Mouse (Mus musculus): ENCODE measurements around the gene Slc9a5.

Gene Slc9a5

DNA sequence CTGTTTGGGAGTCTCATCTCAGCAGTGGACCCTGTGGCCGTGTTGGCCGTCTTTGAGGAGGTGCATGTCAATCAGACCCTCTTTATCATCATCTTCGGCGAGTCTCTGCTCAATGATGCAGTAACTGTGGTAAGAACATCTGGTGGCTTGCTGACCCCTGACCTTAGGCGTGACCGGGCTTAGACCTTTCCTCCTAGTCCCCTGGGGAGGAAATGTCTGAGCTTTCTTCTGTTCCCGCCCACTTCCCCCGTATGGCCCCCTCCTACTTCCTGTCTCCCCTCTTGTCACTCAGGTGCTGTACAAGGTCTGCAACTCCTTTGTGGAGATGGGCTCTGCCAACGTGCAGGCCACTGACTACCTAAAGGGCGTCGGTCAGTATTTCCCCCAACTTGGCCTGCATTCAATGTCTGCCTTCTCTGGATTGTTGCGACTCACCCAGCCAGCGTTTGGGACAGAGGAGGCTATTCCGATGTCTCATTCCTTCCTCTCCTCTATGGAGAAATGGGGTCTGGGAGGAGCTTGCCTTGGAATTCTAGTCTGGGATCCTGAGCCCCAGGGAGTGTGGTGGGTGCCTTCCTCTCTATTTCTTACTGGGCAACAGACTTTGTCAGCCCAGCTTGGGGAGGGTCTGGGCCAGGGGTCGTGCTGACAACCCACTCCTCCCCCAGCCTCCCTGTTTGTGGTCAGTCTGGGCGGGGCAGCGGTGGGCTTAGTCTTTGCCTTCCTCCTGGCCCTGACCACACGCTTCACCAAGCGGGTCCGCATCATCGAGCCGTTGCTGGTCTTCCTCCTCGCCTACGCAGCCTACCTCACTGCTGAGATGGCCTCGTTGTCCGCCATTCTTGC is 6.8 kb downstream of the Slc9a5 start:
- DNase-seq, result peak; percentile 76

- DNase-seq, result no peak
These were observed 8.0 kb downstream of the Slc9a5 start for GRCm38 (mm10) chr8:105356681-105357080.

DNA sequence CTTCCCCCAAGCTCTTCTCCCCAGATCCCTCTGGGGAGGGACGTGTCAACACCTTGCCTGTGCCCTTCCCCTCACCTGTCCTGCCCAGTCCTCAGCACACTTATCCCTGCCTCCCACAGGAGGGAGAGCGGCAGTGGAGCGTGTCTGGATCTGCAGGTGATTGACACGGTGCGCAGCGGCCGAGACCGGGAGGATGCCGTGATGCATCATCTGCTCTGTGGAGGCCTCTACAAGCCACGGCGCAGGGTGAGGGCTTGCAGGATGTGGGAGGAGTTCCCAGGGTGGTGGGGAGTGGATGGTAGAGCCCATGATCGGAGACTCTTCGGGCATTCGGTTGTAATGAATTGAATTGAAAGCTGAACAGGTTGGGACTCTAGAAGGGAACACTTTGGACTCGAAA is 10.6 kb downstream of the Slc9a5 start:
- DNase-seq, result no peak

DNA sequence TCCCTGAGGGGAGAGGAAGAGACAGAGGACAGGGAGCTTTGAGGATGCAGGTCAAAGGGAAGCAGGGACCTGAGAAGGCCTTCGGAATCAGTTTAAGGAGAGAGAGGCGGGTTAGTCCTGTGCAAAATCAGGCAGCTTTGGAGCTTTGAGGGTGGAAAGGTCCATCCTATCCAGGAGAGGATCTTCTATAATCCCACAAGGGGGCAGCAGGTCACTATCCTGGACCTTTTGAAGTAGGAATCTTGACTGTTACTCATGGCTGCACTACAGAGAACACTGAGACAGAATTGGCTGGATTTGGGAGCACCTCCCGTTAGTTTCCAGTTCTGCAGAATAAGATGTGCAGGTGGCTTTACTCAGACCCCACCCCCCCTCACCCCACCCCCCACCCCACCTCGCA is 11.0 kb downstream of the Slc9a5 start:
- DNase-seq, result no peak

DNA sequence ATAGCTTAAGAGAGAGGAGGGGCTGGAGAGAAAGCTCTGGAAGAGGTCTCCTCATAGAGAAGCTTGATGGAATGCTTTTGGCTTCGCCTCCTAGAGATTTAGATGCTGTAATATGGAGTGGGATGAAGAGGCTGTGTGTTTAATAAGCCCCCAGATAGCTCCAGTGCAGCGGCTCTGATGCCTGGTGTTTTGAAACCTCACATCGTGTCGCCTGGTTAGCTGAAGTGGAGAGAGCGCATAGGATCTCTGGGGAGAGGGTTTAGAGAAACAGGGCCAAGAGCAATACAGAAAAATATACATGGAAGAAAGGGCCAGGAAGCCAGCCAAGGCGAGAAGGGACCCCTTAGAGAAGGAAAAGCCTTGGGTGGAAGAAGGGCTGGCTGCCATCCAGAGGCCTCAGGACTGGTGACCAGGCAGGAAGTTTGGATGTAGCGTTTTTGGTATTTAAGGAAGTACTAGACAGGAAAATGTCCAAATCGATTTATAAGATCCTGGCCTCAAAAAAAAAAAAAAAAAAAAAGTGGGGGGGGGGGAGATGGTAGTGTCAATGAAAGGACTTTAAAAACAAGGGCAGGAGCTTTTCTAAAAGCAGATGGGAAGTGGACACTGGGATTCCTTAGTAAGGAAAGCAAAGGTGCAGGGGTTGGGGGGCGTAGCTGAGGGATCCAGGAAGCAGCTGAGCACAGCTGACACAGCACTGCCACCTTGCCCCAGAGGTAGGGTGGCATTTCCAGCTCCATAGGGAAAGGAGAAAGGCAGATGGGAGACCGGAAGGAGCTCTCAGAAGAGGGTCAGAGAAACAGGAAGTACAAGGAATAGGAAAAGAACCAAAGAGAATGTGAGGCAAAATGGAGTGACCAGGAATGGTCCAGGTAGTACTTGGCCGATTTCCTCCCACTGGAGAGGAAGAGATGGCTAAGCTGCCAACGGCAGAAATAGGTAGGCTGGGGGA is 13.4 kb downstream of the Slc9a5 start:
- no peak for DNase-seq

DNA sequence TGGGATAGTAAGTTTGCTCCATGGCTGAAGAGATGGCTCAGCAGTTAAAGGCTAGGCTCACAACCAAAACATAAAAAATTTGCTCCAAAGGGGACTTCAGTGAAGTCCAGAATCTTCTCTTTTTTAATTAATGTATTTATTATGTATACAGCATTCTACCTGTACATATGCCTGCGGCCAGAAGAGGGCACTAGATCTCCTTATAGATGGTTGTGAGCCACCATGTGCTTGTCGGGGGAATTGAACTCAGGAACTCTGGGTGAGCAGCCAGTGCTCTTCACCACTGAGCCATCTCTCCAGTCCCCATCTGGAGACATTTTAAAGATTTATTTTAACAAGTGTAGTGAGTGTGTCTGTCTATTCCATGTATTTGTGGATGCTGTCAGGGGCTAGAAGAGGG is 18.5 kb downstream of the Slc9a5 start:
- peak; percentile 36 for DNase-seq

- no peak for DNase-seq
These were observed 23.8 kb downstream of the Slc9a5 start for GRCm38 (mm10) chr8:105372473-105372872.

DNA sequence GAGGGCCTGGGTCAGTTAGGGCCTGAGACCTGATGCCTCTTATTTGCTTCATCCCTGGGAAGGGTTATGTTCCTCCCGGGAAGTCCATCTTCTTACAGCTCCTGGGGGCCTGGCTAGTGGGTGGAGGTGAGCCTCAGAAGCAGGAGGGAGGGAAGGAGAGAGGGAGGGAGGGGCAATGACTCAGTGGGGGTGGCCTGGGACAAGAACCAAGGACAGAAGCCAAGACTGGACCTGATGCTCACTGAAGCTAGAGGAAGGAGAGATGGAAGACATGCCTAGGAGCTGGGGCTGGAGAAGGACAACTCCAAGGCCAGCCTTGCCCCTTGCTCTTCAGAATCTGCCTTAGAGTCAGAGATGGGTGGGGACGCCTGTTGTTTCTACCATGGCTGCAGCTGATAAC is 24.4 kb downstream of the Slc9a5 start, which contains the start of gene Plekhg4:
TSS of gene Plekhg4 (plus strand) at position 243 of the 400 bp plus-strand sequence.
- DNase-seq, result no peak

GRCm38 (mm10) chr8:105374513-105374966 is 25.9 kb downstream of the Slc9a5 start:
- DNase-seq, result peak; percentile 22

- DNase-seq, result no peak
These were observed 30.0 kb downstream of the Slc9a5 start for GRCm38 (mm10) chr8:105378673-105379072.

DNA sequence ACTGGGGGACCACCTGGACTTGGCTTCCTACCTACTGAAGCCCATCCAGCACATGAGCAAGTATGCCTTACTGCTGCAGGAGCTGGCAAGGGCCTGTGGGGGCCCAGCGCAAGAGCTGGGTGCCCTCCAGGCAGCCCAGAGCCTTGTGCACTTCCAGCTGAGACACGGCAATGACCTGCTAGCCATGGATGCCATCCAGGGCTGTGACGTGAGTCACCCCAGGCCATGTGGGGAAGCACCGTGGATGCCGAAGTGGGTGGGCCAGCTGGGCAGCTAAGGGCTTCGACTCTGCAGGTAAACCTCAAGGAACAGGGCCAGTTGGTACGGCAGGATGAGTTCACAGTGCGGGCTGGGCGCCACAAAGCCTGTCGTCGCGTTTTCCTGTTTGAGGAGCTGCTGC is 31.7 kb downstream of the Slc9a5 start:
- DNase-seq, result no peak

GRCm38 (mm10) chr8:105384070-105384469 is 35.4 kb downstream of the Slc9a5 start:
- no peak for DNase-seq

GRCm38 (mm10) chr8:105387151-105387550 is 38.5 kb downstream of the Slc9a5 start:
- DNase-seq, result no peak

- no peak for DNase-seq
These were observed 40.5 kb downstream of the Slc9a5 start for GRCm38 (mm10) chr8:105389096-105389495.

DNA sequence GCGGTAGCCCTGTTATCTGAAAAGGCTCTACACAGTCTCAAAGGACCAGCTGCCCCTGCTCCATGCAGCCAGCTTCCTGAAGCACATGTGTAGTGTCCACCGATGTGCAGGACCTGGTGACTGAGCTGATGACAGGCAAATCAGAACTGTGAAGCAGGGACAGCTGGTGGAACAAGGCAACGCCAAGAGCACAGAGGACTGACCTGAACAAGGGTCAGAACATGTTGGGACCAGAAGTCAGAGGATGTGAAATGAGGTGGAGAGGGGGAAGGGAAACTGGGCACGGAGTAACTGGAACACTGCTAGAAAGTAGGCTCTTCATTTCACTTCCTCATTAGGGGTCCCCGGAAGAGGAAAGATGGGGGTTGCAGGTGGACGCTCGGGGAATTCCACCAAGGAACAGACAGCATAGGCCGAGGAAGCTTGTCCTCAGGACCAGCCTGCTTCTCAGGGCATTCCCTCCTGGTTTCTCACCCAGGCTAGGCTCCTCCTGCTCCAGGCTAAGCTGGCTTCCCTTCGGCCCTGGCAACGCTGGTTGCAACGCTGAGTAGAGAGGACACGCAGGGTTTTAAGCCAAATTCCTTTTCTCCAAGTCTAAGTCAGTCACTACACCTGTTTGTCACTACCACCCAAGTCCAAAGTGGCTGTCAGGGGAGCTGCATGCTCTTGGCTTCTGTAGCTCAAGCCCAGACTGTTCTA is 44.6 kb downstream of the Slc9a5 start:
- no peak for DNase-seq

DNA sequence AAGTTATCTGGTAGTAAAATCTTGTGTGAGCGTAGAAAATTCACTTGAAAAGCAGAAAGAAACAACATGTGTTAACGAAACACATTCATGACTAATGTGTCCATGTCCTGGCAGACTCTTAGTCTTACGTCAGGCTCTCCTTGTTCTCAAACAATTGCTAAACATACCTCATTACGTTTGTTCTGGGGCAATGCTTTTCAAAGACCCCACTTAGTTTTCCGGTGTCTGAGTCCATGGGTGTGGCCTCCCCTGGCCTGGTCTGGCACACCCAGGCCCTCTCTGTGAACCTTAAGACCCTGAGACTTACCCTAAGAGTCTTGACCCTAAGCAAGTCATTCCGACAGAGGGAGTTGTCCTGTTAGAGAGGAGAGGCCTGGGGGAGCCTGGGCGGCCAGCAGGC is 45.3 kb downstream of the Slc9a5 start:
- no peak for DNase-seq

GRCm38 (mm10) chr8:105397747-105398146 is 49.1 kb downstream of the Slc9a5 start:
- DNase-seq, result peak; percentile 55

GRCm38 (mm10) chr8:105400016-105400415 is 51.4 kb downstream of the Slc9a5 start:
- DNase-seq, result no peak

GRCm38 (mm10) chr8:105403467-105403866 is 54.8 kb downstream of the Slc9a5 start:
- no peak for DNase-seq

DNA sequence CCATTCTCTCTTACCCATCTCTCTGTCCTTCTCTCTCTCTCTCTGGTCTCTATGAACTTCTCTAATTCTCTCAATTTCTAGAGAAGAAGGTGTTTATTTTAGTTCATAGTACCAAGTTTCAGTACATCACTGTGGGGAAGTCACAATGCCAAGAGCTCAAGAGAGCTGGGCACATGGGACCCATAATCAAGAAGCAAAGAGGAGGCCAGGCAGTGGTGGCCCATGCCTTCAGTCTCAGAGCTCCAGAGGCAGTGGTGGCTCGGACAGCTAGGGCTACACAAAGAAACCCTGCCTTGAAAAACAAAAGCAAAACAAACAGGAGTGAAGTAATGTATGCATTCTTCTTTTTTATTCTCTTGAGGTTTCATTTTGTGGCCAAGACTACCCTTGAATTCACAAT is 55.9 kb downstream of the Slc9a5 start:
- no peak for DNase-seq

- DNase-seq, result no peak
These were observed 57.8 kb downstream of the Slc9a5 start for GRCm38 (mm10) chr8:105406416-105406815.

GRCm38 (mm10) chr8:105408331-105408730 is 59.7 kb downstream of the Slc9a5 start:
- DNase-seq, result no peak

DNA sequence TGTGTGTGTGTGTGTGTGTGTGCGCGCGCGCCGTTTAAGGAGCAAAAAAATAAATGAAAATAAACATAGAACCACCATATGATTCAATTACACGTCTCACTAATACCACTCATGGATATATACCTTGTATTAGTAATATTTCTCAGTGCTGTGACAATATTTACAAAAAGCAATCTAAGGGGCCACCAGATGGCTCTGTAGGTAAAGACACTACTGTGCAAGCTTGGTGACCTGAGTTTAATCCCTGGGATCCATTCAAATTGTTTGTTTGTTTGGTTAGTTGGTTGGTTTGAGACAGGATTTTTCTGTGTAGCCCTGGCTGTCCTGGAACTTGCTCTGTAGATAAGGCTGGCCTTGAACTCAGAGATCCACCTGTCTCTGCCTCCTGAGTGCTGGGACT is 61.3 kb downstream of the Slc9a5 start:
- no peak for DNase-seq

Data from thymus, postnatal 14 days (tissue).